Mouse (Mus musculus) frontal cortex, postnatal 36 days (tissue): ENCODE measurements around the gene Plxna1.
A peak's percentile ranks its signal among the peaks of the same experiment; 100 is the strongest.

ENCODE experiments used
- DNase-seq, 2 experiments: peaks; one replicate each; pipeline ENCODE4 v3.0.0; 2022; ENCODE audit warnings: low spot score in 2 of 2

Plxna1 gene

GRCm38 (mm10) chr6:89362281-89363106 lies at the start of gene Plxna1:
TSS of gene Plxna1 (minus strand) at chr6:89362620.
- DNase-seq: peak in 1 of 2 experiments; percentile 57

DNA sequence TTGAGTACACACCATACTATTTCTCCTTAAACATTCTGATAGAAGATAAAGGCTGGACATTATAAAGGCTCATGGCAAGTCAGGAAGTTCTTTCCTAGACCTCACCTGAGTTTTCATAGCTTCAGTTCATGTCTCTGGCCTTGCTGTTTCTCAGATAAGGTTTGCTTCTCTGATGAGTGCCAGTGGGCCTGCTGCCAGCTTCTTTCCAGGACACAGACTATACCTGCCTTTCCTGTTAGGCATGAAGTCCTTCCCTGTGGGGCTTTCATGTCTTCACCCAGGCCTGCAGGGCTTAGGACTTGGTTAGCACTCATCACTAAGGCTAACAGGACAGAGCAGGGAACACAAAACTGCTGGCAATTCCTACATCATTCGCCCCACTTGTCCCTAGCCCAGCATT lies 46.6 kb upstream of the Plxna1 start:
- DNase-seq: no peak

GRCm38 (mm10) chr6:89408259-89408658 lies 45.8 kb upstream of the Plxna1 start:
- no peak for DNase-seq

- no peak for DNase-seq
These were observed 44.9 kb upstream of the Plxna1 start for GRCm38 (mm10) chr6:89407247-89407889.

- DNase-seq: no peak
These were observed 42.5 kb upstream of the Plxna1 start for GRCm38 (mm10) chr6:89404964-89405363.

- no peak for DNase-seq
These were observed 41.1 kb upstream of the Plxna1 start for GRCm38 (mm10) chr6:89403257-89404225.

DNA sequence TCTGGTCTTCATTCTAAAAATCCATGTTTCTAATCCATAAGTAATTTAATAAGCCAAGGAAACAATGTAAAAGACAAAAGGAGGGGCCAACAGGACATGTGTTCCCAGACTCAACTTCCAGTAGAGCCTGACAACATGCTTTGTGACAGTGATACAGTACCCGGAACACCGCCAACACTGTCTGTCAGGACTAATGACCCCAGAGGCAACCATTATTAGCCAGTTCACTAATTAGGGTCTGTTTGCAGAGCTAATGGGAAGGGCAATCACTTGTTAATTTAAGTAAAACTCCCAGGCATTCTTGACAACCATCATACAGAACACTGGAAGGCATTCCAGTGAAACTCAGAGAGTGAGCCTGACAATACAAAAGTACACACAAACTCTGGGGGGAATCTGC lies 40.0 kb upstream of the Plxna1 start:
- no peak for DNase-seq

GRCm38 (mm10) chr6:89399564-89399963 lies 37.1 kb upstream of the Plxna1 start:
- DNase-seq: no peak

DNA sequence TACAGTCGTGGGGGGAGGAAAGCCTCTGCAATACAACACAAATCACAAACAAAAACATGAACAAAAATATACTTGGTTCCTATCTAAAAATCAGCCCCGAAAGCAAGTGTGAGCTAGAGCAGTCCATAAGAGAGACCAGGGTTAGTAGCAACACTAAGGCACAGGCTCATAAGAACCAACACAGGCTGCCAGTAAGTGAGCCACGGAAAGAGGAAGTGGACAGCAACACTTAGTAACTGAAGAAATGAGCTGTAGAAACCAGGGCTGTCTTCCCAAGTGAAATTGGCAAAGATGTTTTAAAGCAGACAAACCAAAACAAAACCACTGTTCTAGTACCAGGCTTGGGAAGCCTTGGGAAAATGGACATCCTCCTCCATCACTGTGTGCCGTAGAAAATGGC lies 35.5 kb upstream of the Plxna1 start:
- no peak for DNase-seq

DNA sequence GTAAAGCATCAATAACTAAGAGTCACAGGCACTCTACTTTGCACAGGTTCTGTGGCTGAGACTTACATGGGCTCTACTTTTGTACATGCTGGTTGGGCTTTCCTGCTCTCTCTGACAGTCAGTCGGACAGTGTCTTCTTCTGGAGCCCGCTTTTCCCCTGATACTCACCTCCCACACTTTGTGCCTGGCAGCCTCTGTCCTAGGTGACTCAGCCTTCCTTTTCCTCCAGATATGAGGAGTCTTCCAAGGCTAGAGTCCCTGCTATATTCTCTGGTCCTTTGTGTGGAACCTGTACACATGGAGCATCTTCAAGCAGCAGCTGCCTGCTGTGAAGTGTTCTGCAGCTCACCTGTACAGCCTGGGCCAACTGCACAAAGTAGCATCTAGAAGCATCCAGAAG lies 31.4 kb upstream of the Plxna1 start:
- DNase-seq: peak; percentile 18 to 24

- DNase-seq: no peak
These were observed 29.8 kb upstream of the Plxna1 start for GRCm38 (mm10) chr6:89392213-89392612.

GRCm38 (mm10) chr6:89389771-89390170 lies 27.4 kb upstream of the Plxna1 start:
- no peak for DNase-seq

DNA sequence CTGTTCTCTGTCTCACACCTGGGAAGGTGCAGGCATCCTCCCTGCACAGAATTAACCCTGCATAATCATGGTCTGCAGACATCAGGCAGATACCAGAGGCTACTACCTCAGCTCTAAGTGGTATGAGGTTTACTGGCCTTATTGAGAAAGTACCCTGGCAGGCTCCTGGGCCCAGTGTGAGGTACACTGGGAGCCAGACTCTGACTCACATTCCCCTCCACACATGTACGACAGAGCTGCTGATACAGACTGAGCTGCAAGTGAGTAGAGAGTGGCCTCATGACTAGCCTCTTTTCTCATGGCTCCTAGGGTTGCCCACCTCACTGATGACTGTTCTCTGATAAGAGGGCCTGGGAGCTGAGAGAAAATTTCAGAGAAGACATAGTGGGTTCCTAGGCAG lies 24.5 kb upstream of the Plxna1 start:
- DNase-seq: no peak

- no peak for DNase-seq
These were observed 22.3 kb upstream of the Plxna1 start for GRCm38 (mm10) chr6:89384699-89385098.

- DNase-seq: no peak
These were observed 19.4 kb upstream of the Plxna1 start for GRCm38 (mm10) chr6:89381851-89382250.

DNA sequence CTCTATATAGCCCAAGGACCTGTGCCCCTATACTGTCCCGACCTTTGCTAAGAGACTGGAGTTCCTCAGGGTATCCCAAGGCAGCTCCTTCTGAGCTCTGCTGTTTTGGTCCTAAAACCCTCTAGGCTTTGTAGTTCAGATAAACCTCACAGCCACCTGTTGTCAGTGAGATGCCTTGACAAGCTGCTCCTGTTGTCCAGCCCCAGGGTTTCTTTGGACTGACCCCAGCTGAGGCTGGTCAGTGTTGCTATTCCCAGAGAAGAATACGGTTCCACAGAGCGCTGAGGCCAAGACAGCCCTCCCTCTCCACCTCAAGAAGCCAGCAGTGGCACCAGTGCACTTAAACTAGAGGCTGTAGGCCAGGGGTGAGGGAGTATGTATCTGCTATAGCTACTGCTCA lies 18.8 kb upstream of the Plxna1 start:
- DNase-seq: no peak

GRCm38 (mm10) chr6:89380751-89381150 lies 18.3 kb upstream of the Plxna1 start:
- no peak for DNase-seq

DNA sequence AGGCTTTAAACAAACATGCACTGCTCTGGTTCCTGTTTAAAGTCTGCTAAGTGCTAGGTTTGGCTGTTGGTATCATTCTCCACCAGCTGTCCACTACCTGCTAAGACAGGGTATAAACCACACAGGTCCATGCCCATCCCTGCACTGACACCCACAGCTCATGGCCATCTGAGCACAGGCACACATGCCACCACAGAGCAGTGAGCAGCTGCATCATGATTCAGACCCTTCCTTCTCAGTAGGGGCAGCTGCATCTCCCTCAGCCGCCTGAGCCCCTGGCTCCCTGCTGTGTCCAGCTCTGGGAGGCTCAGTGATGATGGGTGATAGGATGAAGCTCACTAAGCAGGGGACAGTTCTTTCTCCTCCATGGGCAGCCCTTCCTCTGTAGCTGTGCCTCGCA lies 15.8 kb upstream of the Plxna1 start:
- no peak for DNase-seq

- no peak for DNase-seq
These were observed 6.4 kb upstream of the Plxna1 start for GRCm38 (mm10) chr6:89368812-89369211.

GRCm38 (mm10) chr6:89364342-89364741 lies 1.9 kb upstream of the Plxna1 start:
- DNase-seq: no peak

- DNase-seq: no peak
These were observed 659 bp upstream of the Plxna1 start for GRCm38 (mm10) chr6:89363107-89363451.
